Mouse (Mus musculus) retina, embryonic 14.5 days (tissue): ENCODE measurements around the gene Frmpd2.
A peak's percentile ranks its signal among the peaks of the same experiment; 100 is the strongest.

Experiments
- DNase-seq: peaks from one replicate; pipeline ENCODE4 v3.0.0-alpha.2; 2015; ENCODE audit warnings: low spot score

The Frmpd2 gene

GRCm38 (mm10) chr14:33508660-33509059 is 37.2 kb downstream of the Frmpd2 start:
- no peak for DNase-seq

- no peak for DNase-seq
Measured at GRCm38 (mm10) chr14:33513877-33514276, 42.4 kb downstream of the Frmpd2 start.

GRCm38 (mm10) chr14:33514756-33515285 is 43.3 kb downstream of the Frmpd2 start:
- DNase-seq, result no peak

- DNase-seq, result no peak
Measured at GRCm38 (mm10) chr14:33521538-33521937, 50.0 kb downstream of the Frmpd2 start.

- DNase-seq, result no peak
Measured at GRCm38 (mm10) chr14:33525272-33525983, 53.9 kb downstream of the Frmpd2 start.

GRCm38 (mm10) chr14:33526621-33527020 is 55.1 kb downstream of the Frmpd2 start:
- DNase-seq, result no peak

- DNase-seq, result no peak
Measured at GRCm38 (mm10) chr14:33527938-33528337, 56.4 kb downstream of the Frmpd2 start.

- no peak for DNase-seq
Measured at GRCm38 (mm10) chr14:33531331-33531912, 59.9 kb downstream of the Frmpd2 start.

- DNase-seq, result no peak
Measured at GRCm38 (mm10) chr14:33532792-33533191, 61.3 kb downstream of the Frmpd2 start.

GRCm38 (mm10) chr14:33533516-33533915 is 62.0 kb downstream of the Frmpd2 start:
- DNase-seq, result no peak

- DNase-seq, result no peak
Measured at GRCm38 (mm10) chr14:33535317-33535716, 63.8 kb downstream of the Frmpd2 start.

- DNase-seq, result no peak
Measured at GRCm38 (mm10) chr14:33539559-33540167, 68.2 kb downstream of the Frmpd2 start.

- DNase-seq, result no peak
Measured at GRCm38 (mm10) chr14:33545565-33546143, 74.2 kb downstream of the Frmpd2 start.

GRCm38 (mm10) chr14:33548650-33549049 is 77.2 kb downstream of the Frmpd2 start:
- no peak for DNase-seq

- no peak for DNase-seq
Measured at GRCm38 (mm10) chr14:33549856-33550255, 78.4 kb downstream of the Frmpd2 start.

GRCm38 (mm10) chr14:33570737-33571136 is 99.2 kb downstream of the Frmpd2 start:
- no peak for DNase-seq

- no peak for DNase-seq
Measured at GRCm38 (mm10) chr14:33573643-33574042, 102.1 kb downstream of the Frmpd2 start.

GRCm38 (mm10) chr14:33579771-33580484 is 108.4 kb downstream of the Frmpd2 start:
- no peak for DNase-seq

- DNase-seq, result peak; percentile 21
Measured at GRCm38 (mm10) chr14:33588951-33589350, 117.5 kb downstream of the Frmpd2 start, which contains the start of gene Ptpn20. Ptpn20 (plus strand) TSS chr14:33589207.

- no peak for DNase-seq
Measured at GRCm38 (mm10) chr14:33598376-33599130, 127.1 kb downstream of the Frmpd2 start.

- DNase-seq, result no peak
Measured at GRCm38 (mm10) chr14:33607431-33607830, 135.9 kb downstream of the Frmpd2 start.
